Mouse (Mus musculus): Measurements from ENCODE around the gene Six4. TPM values are rescaled to one million over a fixed set of nuclear protein-coding genes. Genes with fewer than 3 reads are reported as not detected.
"Not testable (repeated sequence)": the region's sequence is repeated elsewhere in the genome, so short reads cannot be mapped to it uniquely, and the experiment has no call there.

Gene Six4
- 10 to 100 TPM; 10.9 to 11.3 TPM for total RNA-seq (2021)
- long read RNA-seq, experiment 1, full-length matches to known transcripts = 2 of 8 reads
- long read RNA-seq, experiment 1, partial matches to known transcripts = 0 of 8 reads
- long read RNA-seq, experiment 1, other reads (novel, unspliced or antisense) = 6 of 8 reads
- long read RNA-seq, experiment 2, full-length matches to known transcripts = 2 of 4 reads
- long read RNA-seq, experiment 2, partial matches to known transcripts = 0 of 4 reads
- long read RNA-seq, experiment 2, other reads (novel, unspliced or antisense) = 2 of 4 reads

GRCm38 (mm10) chr12:73113196-73113595 lies at the start of gene Six4:
Gene Six4, minus strand, starts transcription at chr12:73113456.
- peak; percentile 59 to 77 for DNase-seq (ENCODE audit: low spot score in 2 of 2)

- no peak for DNase-seq (ENCODE audit: low spot score in 2 of 2)
Measured at GRCm38 (mm10) chr12:73162408-73163181, 49.3 kb upstream of the Six4 start.

- no peak for DNase-seq (ENCODE audit: low spot score in 2 of 2)
Measured at GRCm38 (mm10) chr12:73160341-73160740, 47.1 kb upstream of the Six4 start.

GRCm38 (mm10) chr12:73154150-73154549 lies 40.9 kb upstream of the Six4 start:
- DNase-seq (ENCODE audit: low spot score in 2 of 2) = no peak

- not testable (repeated sequence) for DNase-seq (ENCODE audit: low spot score in 2 of 2)
Measured at GRCm38 (mm10) chr12:73151038-73151437, 37.8 kb upstream of the Six4 start.

GRCm38 (mm10) chr12:73147236-73147635 lies 34.0 kb upstream of the Six4 start:
- no peak for DNase-seq (ENCODE audit: low spot score in 2 of 2)

GRCm38 (mm10) chr12:73140732-73141131 lies 27.5 kb upstream of the Six4 start:
- DNase-seq (ENCODE audit: low spot score in 2 of 2) = no peak

- no peak for DNase-seq (ENCODE audit: low spot score in 2 of 2)
Measured at GRCm38 (mm10) chr12:73125250-73125649, 12.0 kb upstream of the Six4 start.

- peak; percentile 75 to 80 for DNase-seq (ENCODE audit: low spot score in 2 of 2)
Measured at GRCm38 (mm10) chr12:73123093-73124041, 10.1 kb upstream of the Six4 start, which contains the start of gene Mnat1. Gene Mnat1, plus strand, starts transcription at chr12:73123717.

GRCm38 (mm10) chr12:73112326-73113087 lies 749 bp downstream of the Six4 start:
- DNase-seq (ENCODE audit: low spot score in 2 of 2) = peak; percentile 27 to 55

- peak; percentile 32 to 50 for DNase-seq (ENCODE audit: low spot score in 2 of 2)
Measured at GRCm38 (mm10) chr12:73111561-73112325, 1.5 kb downstream of the Six4 start.

- peak; percentile 23 to 37 for DNase-seq (ENCODE audit: low spot score in 2 of 2)
Measured at GRCm38 (mm10) chr12:73110431-73111111, 2.7 kb downstream of the Six4 start.

- DNase-seq (ENCODE audit: low spot score in 2 of 2) = no peak
Measured at GRCm38 (mm10) chr12:73107821-73108220, 5.4 kb downstream of the Six4 start.

GRCm38 (mm10) chr12:73103713-73104112 lies 9.5 kb downstream of the Six4 start:
- DNase-seq (ENCODE audit: low spot score in 2 of 2) = no peak

GRCm38 (mm10) chr12:73098593-73098992 lies 14.7 kb downstream of the Six4 start:
- DNase-seq (ENCODE audit: low spot score in 2 of 2) = no peak

- DNase-seq (ENCODE audit: low spot score in 2 of 2) = not testable (repeated sequence)
Measured at GRCm38 (mm10) chr12:73096177-73096576, 17.1 kb downstream of the Six4 start.

- DNase-seq (ENCODE audit: low spot score in 2 of 2) = no peak
Measured at GRCm38 (mm10) chr12:73094605-73095004, 18.7 kb downstream of the Six4 start.

GRCm38 (mm10) chr12:73094189-73094588 lies 19.1 kb downstream of the Six4 start:
- DNase-seq (ENCODE audit: low spot score in 2 of 2) = no peak

- DNase-seq (ENCODE audit: low spot score in 2 of 2) = no peak
Measured at GRCm38 (mm10) chr12:73090672-73091335, 22.5 kb downstream of the Six4 start.
